Mouse (Mus musculus): Measurements from ENCODE around the gene Sema3f. TPM values are rescaled to one million over a fixed set of nuclear protein-coding genes. Genes with fewer than 3 reads are reported as not detected.

Gene Sema3f
- polyA plus RNA-seq, 1 experiment, result 176 TPM

DNA sequence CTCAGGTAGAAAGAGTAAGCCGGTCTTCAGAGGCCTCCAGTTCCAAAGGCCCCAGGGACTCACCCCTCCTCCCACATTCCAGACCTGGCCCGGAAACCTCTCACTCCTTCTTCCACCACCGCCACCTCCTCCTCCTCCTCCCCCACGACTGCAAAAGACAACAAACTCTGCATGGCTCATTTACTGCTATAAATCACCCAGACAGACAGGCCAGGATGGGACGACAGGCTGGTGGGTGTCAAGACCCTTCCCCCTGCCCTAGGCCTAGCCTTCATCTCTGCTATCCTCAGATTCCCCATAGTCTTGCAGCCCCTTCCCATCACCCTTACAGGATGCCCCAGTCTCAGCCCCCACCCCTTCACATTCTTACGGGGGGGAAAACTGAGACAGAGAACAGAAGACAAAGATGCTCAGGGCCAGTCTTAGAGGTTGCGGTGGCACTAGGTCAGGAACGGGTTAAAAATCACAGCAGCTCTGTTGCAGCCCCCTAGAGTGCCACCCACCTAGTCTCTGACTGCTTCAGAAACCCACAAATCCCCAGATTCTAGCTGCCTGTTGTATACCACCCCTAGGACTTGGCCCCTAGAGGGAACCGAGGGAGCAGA lies 10.8 kb downstream of the Sema3f start:
- DNase-seq (ENCODE audit: low read depth), result no peak
- TF ChIP-seq CTCF (IDR thresholded peaks at IDR 0.05; ENCODE audit: borderline replicate concordance, extremely low read depth, insufficient read depth, insufficient read length), result no peak
- no peak for TF ChIP-seq POLR2A (IDR thresholded peaks at IDR 0.05; ENCODE audit: borderline replicate concordance, extremely low read depth, insufficient read depth, insufficient read length, poor library complexity, severe bottlenecking)

DNA sequence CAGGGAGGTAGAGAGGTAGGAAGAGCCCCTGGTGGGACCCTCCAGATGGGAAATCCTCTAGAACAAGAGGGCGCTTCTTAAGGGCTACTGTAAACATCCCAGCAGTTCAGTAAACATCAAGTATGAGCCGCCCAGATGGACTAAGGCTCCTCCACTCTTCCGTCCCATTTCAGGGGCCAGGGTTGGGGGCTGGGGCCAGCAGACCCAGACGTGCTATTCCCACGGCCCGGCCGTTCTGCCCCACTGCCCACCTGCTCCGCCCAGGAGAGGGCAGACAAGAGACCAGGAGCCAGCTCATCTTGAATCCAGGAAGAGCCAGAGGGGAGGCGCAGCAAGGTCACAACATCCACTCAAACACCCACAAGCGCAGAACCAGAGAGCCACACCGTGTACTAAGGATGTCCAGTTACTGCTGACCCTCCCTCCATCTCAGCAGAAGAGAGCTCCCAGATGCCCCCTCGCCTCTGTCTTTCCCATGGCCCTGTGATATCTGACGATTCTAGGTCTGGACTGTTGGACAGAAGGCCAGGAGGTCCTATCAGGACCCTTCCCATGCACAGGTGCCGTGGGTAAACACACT lies 11.6 kb downstream of the Sema3f start:
- DNase-seq (ENCODE audit: low read depth), result no peak
- no peak for TF ChIP-seq POLR2A (IDR thresholded peaks at IDR 0.05; ENCODE audit: borderline replicate concordance, extremely low read depth, insufficient read depth, insufficient read length, poor library complexity, severe bottlenecking)

DNA sequence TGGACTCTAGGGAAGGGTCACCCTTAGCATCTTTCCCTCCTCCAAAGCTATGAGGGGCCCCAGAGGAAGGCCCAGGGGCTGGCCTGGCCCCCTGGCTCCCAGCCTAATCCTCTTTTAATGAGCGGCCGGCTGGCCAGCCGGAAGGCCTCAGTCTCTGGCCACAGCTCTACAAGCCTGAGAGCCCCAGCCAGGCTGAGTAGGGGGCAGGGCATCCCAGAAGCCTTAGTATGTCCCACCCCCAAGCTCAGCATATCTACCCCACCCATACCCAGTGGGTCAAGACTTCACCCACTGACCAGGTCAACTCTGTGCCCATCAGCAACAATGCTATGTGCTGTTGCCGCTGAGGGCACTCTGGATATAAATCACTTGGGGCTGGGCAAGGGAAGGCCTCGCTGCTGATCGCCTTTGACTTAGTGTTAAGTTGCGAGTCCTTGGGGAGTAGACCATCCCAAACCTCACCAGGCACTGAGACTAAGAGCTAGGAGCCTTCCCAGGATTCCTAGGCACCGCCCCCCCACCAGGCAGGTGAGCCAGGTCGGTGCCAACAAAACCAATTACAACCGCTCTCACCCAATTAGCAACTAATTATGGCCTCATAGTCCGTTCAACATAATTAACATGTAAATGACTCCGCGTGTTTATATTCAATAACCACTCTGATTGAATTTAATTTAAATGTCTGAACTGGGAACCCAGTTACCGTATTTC lies 12.3 kb downstream of the Sema3f start:
- DNase-seq (ENCODE audit: low read depth), result peak; percentile 89
- TF ChIP-seq CTCF (IDR thresholded peaks at IDR 0.05; ENCODE audit: borderline replicate concordance, extremely low read depth, insufficient read depth, insufficient read length) (no peak), POLR2A (IDR thresholded peaks at IDR 0.05; ENCODE audit: borderline replicate concordance, extremely low read depth, insufficient read depth, insufficient read length, poor library complexity, severe bottlenecking) (no peak)

DNA sequence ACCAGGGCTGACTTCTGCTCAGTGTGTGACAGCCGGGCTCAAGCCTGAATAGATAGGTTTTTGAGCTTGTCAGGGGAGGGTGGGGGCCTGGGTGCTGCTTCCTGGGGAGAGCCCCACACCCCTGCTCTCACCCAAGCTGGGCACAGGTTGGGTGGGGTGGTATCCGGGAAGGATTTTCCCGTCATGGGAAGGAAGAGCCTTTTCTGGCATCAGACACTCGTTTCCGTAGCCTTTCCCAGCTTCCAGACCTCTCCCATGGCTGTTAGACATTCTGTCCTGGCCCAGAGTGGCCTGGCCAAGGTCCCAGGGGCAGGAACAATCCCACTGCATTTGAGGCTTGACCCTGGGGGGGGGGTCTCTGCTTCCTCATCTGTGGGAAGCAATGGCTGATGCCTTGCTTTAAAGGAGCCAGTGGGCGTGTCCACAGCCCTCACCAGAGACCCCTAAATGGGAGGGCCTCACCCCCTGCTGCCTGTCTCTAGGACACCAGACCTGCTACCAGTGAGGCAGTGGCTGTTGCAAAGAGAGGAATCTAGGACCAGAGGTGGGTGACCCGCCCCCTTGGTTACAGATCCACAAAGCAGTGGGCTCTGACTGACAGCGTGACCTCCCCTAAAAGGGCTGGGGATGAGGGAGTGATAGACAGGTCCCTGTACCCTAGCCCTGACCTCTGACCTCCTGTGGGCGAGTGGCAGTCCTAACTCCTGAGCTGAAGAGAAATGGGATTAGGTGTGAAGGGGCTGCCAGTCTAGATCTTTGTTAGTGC lies 13.2 kb downstream of the Sema3f start:
- no peak for DNase-seq (ENCODE audit: low read depth)
- no peak for TF ChIP-seq CTCF (IDR thresholded peaks at IDR 0.05; ENCODE audit: borderline replicate concordance, extremely low read depth, insufficient read depth, insufficient read length)

DNA sequence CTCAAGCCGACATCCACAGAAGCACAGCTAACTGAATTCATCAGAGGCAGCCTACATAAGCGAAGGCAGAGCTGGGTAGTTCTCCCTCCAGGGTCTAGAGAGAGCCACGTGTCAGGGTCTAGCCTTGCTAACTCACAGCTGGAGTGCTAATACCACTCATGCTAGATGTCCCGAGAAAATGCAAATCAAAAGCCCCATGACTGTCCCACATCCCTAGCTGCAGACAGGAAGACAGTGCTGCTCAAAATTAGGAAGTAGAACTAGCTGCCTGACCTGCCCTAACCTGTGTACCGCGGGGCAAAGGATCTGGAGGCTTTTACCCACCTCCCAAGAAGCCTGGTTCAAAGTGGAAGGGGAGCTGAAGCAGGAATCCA lies 14.2 kb downstream of the Sema3f start:
- DNase-seq (ENCODE audit: low read depth), result no peak
- TF ChIP-seq CTCF (IDR thresholded peaks at IDR 0.05; ENCODE audit: borderline replicate concordance, extremely low read depth, insufficient read depth, insufficient read length) (no peak), POLR2A (IDR thresholded peaks at IDR 0.05; ENCODE audit: borderline replicate concordance, extremely low read depth, insufficient read depth, insufficient read length, poor library complexity, severe bottlenecking) (no peak)

DNA sequence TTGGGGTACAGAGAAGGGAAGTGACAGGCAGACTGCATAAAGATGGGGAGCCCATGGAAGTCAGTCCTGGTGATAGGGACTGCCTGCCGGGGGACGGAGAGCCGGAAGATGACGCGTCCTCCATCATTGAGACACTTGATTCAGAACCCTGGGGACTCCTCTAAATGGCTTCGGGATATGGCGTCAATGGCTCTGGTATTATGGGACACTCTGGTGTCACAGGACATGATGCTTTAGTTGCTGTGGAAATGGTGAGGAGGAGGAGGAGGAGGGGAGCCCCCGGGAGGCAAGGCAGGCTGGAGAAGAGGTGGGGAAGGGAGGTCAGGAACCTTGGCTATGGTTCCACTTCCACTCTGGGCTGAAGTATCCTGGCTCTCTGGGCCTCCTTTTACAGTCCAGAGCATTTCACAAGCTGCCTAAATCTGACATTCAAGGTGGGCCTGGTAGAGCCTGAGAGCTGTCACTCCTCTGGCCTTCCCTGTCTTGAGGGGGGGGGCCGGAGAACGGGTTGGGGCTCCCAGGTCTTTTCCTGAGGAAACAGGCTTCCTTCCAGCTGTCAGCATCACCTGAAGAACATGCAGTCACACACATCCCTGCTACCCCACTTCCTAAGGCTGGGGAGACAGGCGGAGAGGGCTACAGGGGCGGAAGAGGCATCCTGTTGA lies 14.7 kb downstream of the Sema3f start:
- TF ChIP-seq CTCF (IDR thresholded peaks at IDR 0.05; ENCODE audit: borderline replicate concordance, extremely low read depth, insufficient read depth, insufficient read length) (no peak), POLR2A (IDR thresholded peaks at IDR 0.05; ENCODE audit: borderline replicate concordance, extremely low read depth, insufficient read depth, insufficient read length, poor library complexity, severe bottlenecking) (no peak)

DNA sequence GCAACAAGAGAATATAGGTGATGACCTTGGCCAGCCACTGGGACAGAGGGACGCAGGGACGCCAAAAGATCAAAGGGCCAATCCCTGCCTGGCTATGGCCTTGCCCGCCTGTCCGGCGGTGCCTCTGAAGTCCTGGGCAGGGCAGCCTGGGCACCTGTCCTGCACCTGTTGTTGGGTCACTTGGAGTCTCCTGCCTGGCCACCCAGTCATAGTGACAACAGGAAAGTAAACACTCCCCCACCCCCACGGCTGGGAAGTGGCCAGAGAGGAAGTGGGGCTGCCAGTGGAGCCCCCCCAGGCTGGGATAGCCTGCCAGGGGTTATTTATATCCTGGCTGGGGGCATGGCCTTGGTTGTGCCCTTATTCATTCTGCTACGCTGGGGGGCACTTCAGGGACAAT lies 15.6 kb downstream of the Sema3f start:
- DNase-seq (ENCODE audit: low read depth), result no peak
- TF ChIP-seq POLR2A (IDR thresholded peaks at IDR 0.05; ENCODE audit: borderline replicate concordance, extremely low read depth, insufficient read depth, insufficient read length, poor library complexity, severe bottlenecking) (no peak), CTCF (IDR thresholded peaks at IDR 0.05; ENCODE audit: borderline replicate concordance, extremely low read depth, insufficient read depth, insufficient read length) (no peak)

More for the DNA sequence above, 14.7 kb downstream of the Sema3f start:
- no peak for DNase-seq (ENCODE audit: low read depth)

DNA sequence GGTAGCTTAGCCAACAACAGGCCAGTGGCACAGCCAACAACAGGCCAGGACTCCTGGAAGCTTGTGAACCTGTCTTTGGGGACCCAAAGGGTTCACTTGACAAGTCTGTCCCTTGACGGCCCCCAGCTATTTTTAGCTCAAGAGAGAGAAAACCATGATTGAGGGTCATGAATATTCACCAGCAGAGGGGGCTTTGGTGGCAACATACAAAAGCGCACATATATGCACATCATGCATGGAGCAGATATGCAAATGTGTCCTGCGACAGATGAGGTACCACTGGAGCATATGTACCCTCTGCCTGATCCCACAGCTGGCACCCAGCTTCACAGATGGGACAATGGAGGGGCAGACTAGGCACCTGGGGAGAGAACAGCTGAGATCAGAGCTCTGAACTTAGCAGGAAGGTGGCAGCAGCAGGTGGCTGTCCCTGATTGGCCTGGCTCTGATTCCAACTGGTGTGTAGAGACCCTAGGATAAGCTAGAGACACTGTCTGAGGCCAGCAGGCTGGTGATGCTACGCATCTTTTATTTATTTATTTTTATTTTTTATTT lies 16.8 kb downstream of the Sema3f start:
- TF ChIP-seq CTCF (IDR thresholded peaks at IDR 0.05; ENCODE audit: borderline replicate concordance, extremely low read depth, insufficient read depth, insufficient read length), result peak; percentile 2; the same call in 1 of the 2 replicates
- TF ChIP-seq POLR2A (IDR thresholded peaks at IDR 0.05; ENCODE audit: borderline replicate concordance, extremely low read depth, insufficient read depth, insufficient read length, poor library complexity, severe bottlenecking), result no peak

DNA sequence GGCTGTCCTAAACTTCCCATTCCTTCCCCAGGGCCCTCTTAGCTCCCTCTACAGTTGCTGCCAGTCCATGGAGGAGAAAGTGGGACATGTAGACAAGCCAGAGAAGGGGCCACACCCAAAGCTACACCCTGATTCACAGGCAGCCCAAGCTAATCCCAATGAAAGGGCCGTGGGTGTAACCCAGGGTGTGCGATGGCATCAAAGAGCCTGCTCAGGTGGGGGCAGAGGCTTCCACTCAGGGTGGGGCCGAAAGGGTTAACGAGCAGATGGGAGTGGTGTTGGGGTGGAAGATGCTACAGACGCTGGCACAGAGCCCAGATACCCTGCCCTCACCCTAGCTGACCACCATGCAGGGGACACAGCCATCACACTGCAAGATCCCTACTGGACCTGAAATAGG lies 17.5 kb downstream of the Sema3f start:
- DNase-seq (ENCODE audit: low read depth), result no peak
- TF ChIP-seq CTCF (IDR thresholded peaks at IDR 0.05; ENCODE audit: borderline replicate concordance, extremely low read depth, insufficient read depth, insufficient read length) (no peak), POLR2A (IDR thresholded peaks at IDR 0.05; ENCODE audit: borderline replicate concordance, extremely low read depth, insufficient read depth, insufficient read length, poor library complexity, severe bottlenecking) (no peak)

More for the DNA sequence above, 16.8 kb downstream of the Sema3f start:
- no peak for DNase-seq (ENCODE audit: low read depth)

DNA sequence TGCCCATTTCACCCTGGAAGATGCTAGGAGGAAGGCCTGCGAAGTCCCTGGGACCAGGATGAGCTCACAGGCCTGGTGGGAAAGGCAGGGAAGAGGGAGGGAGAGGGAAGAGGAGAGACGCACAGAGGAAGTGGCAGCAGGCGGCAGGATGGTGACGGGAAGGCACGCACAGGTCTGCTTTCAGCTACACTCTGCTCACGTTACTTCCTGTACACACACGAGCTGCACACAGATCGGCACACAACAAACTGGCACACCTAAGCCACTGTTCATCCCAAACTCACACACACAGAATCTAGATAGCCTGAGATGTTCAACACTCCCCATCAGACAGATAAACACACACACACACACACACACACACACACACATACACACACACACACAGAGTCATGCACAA lies 19.9 kb downstream of the Sema3f start:
- no peak for TF ChIP-seq CTCF (IDR thresholded peaks at IDR 0.05; ENCODE audit: borderline replicate concordance, extremely low read depth, insufficient read depth, insufficient read length)
- TF ChIP-seq POLR2A (IDR thresholded peaks at IDR 0.05; ENCODE audit: borderline replicate concordance, extremely low read depth, insufficient read depth, insufficient read length, poor library complexity, severe bottlenecking), result no peak
- no peak for DNase-seq (ENCODE audit: low read depth)

DNA sequence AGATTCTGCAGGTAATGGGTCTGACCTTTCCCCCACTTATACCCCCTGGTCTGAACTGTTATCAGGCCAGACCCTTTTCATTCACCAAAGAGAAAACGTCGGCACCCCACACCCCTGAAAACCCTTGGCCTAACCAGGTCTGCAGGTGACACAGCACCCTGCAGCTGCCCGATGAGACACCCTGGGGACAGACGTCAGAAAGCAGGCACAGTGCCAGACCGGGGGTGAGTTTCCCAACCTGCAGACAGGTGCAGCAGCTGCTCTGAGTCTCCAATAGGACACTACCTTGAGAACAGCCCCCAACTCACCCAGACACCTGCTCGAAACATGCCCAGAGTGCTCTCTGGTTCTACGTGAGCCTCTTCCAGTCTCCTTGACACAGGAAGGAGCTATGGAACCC lies 21.3 kb downstream of the Sema3f start:
- no peak for TF ChIP-seq POLR2A (IDR thresholded peaks at IDR 0.05; ENCODE audit: borderline replicate concordance, extremely low read depth, insufficient read depth, insufficient read length, poor library complexity, severe bottlenecking)
- no peak for TF ChIP-seq CTCF (IDR thresholded peaks at IDR 0.05; ENCODE audit: borderline replicate concordance, extremely low read depth, insufficient read depth, insufficient read length)
- DNase-seq (ENCODE audit: low read depth), result no peak

Data from brain, embryonic 14.5 days (tissue).